Mouse (Mus musculus) brain, embryonic 14.5 days (tissue): Measurements from ENCODE around the gene Gm10696. TPM values are rescaled to one million over a fixed set of nuclear protein-coding genes. Genes with fewer than 3 reads are reported as not detected.
"Not testable (repeated sequence)": the region's sequence is repeated elsewhere in the genome, so short reads cannot be mapped to it uniquely, and the experiment has no call there.

Source experiments
- DNase-seq: peaks from one replicate; pipeline ENCODE4 v3.0.0-alpha.2; 2011; ENCODE audit warnings: low read depth
- polyA plus RNA-seq: library from polyadenylated mRNA; depleted of rRNA; stranded (reverse); fragments of >200 nt; gene quantifications from 2 replicates; pipeline ENCODE4 v1.2.3, GENCODE M21; 2012; rRNA removed

Gene Gm10696
- polyA plus RNA-seq, result not detected in 2 replicates

GRCm38 (mm10) chr3:94178093-94178492 lies at the start of gene Gm10696:
Gm10696 (minus strand) TSS chr3:94178193.
- DNase-seq, result not testable (repeated sequence)

GRCm38 (mm10) chr3:94196414-94196813 lies 18.4 kb upstream of the Gm10696 start, which contains the start of gene Gm5286:
Gm5286 (plus strand) TSS chr3:94196714.
- DNase-seq, result not testable (repeated sequence)

GRCm38 (mm10) chr3:94167351-94167750 lies 10.6 kb downstream of the Gm10696 start:
- DNase-seq, result not testable (repeated sequence)

Other genes starting within 250 kb of the Gm10696 start
- not detected in 2 replicates for gene Gm9117, start 234.7 kb downstream of the Gm10696 start, polyA plus RNA-seq
- gene Tdpoz5, start 216.9 kb downstream of the Gm10696 start, polyA plus RNA-seq, result not detected in 2 replicates
- not detected in 2 replicates for gene Gm9125, start 123.3 kb downstream of the Gm10696 start, polyA plus RNA-seq
- gene Gm10697, start 105.5 kb downstream of the Gm10696 start, polyA plus RNA-seq, result not detected in 2 replicates
- not detected in 2 replicates for gene Gm5286, start 18.5 kb upstream of the Gm10696 start, polyA plus RNA-seq
- not detected in 2 replicates for gene Gm4778, start 85.8 kb upstream of the Gm10696 start, polyA plus RNA-seq
- 19.2 and 22.3 TPM in 2 replicates for gene Them4, start 131.9 kb upstream of the Gm10696 start, polyA plus RNA-seq
- gene Them5, start 163.9 kb upstream of the Gm10696 start, polyA plus RNA-seq, result 0.26 and 1.4 TPM in 2 replicates
- 1.0 and 1.3 TPM in 2 replicates for gene C2cd4d, start 184.2 kb upstream of the Gm10696 start, polyA plus RNA-seq
- gene Rorc, start 194.6 kb upstream of the Gm10696 start, polyA plus RNA-seq, result 0.97 and 1.5 TPM in 2 replicates
- 0.55 and 0.70 TPM in 2 replicates for gene Lingo4, start 220.3 kb upstream of the Gm10696 start, polyA plus RNA-seq
- gene Tdrkh, start 235.1 kb upstream of the Gm10696 start, polyA plus RNA-seq, result 15.2 and 24.2 TPM in 2 replicates